Mouse (Mus musculus): Measurements from ENCODE around the gene Acaa1a. TPM values are rescaled to one million over a fixed set of nuclear protein-coding genes. Genes with fewer than 3 reads are reported as not detected.

Gene Acaa1a
- polyA plus RNA-seq, 1 experiment from 2014 or later = 43.1 TPM

- peak overlapping the region; percentile 92 for H3K27ac ChIP-seq
- H3K36me3 ChIP-seq = peaks cover 43% of the 10 kb centered on the region
- ATAC-seq = no peak
- 3% methylated on average over 8 of the region's 8 CpGs for WGBS (ENCODE audit: insufficient replicate concordance)
- H3K4me2 ChIP-seq = peak overlapping the region; percentile 97
- H3K9me3 ChIP-seq (replicated peaks) = no peaks in the 10 kb centered on the region
- peaks cover 38% of the 10 kb centered on the region for H3K4me1 ChIP-seq
- peak overlapping the region; percentile 82 for H3K9ac ChIP-seq
- H3K27me3 ChIP-seq (replicated peaks) = no peaks in the 10 kb centered on the region
- peak overlapping the region; percentile 85 for H3K4me3 ChIP-seq
These were observed 720 bp downstream of the Acaa1a start for GRCm38 (mm10) chr9:119340212-119340580.

- peaks cover 46% of the 10 kb centered on the region for H3K36me3 ChIP-seq
- peak within 1 kb of the TSS; percentile 97 for H3K4me2 ChIP-seq
- H3K27ac ChIP-seq = peak within 1 kb of the TSS; percentile 92
- peak within 1 kb of the TSS; percentile 85 for H3K4me3 ChIP-seq
- no peaks in the 10 kb centered on the region for H3K9me3 ChIP-seq (replicated peaks)
- under 1% methylated on average over 67 of the region's 68 CpGs for WGBS (ENCODE audit: insufficient replicate concordance)
- peak within 1 kb of the TSS; percentile 82 for H3K9ac ChIP-seq
- H3K4me1 ChIP-seq = peaks cover 38% of the 10 kb centered on the region
- no peaks in the 10 kb centered on the region for H3K27me3 ChIP-seq (replicated peaks)
- peak; percentile 95 for ATAC-seq
These were observed 1.7 kb downstream of the Acaa1a start, which contains the start of gene Myd88 for GRCm38 (mm10) chr9:119340909-119341816. Gene Myd88, minus strand, starts transcription at chr9:119341411.

GRCm38 (mm10) chr9:119342728-119343127 is 3.3 kb downstream of the Acaa1a start:
- no peak for ATAC-seq
- Histone ChIP-seq H3K9ac (no peak overlapping the region), H3K27me3 (replicated peaks) (no peaks in the 10 kb centered on the region), H3K4me2 (peak overlapping the region; percentile 97; the same call in 1 of the 2 replicates), H3K9me3 (replicated peaks) (no peaks in the 10 kb centered on the region), H3K4me1 (peaks cover 38% of the 10 kb centered on the region), H3K27ac (no peak overlapping the region), H3K36me3 (peaks cover 46% of the 10 kb centered on the region), H3K4me3 (no peak overlapping the region)
- 76% methylated on average over 7 of the region's 7 CpGs for WGBS (ENCODE audit: insufficient replicate concordance)

GRCm38 (mm10) chr9:119346376-119346775 is 6.9 kb downstream of the Acaa1a start:
- Histone ChIP-seq H3K9me3 (replicated peaks) (no peaks in the 10 kb centered on the region), H3K27me3 (replicated peaks) (no peaks in the 10 kb centered on the region), H3K36me3 (peaks cover 76% of the 10 kb centered on the region), H3K4me2 (no peak overlapping the region), H3K4me3 (no peak overlapping the region), H3K4me1 (peaks cover 16% of the 10 kb centered on the region), H3K9ac (no peak overlapping the region), H3K27ac (no peak overlapping the region)
- 85% methylated on average over 8 of the region's 8 CpGs for WGBS (ENCODE audit: insufficient replicate concordance)
- no peak for ATAC-seq

- Histone ChIP-seq H3K4me2 (no peak overlapping the region), H3K4me3 (no peak overlapping the region), H3K27ac (no peak overlapping the region), H3K9ac (no peak overlapping the region), H3K9me3 (replicated peaks) (no peaks in the 10 kb centered on the region), H3K4me1 (no peaks in the 10 kb centered on the region), H3K27me3 (replicated peaks) (no peaks in the 10 kb centered on the region), H3K36me3 (peaks cover 54% of the 10 kb centered on the region)
- 66% methylated on average over 3 of the region's 3 CpGs for WGBS (ENCODE audit: insufficient replicate concordance)
- ATAC-seq = no peak
These were observed 11.1 kb downstream of the Acaa1a start for GRCm38 (mm10) chr9:119350531-119350930.

GRCm38 (mm10) chr9:119350947-119351705 is 11.7 kb downstream of the Acaa1a start:
- 83% methylated on average over 10 of the region's 10 CpGs for WGBS (ENCODE audit: insufficient replicate concordance)
- H3K36me3 ChIP-seq = peaks cover 48% of the 10 kb centered on the region
- no peak overlapping the region for H3K27ac ChIP-seq
- no peak overlapping the region for H3K4me3 ChIP-seq
- H3K9me3 ChIP-seq (replicated peaks) = no peaks in the 10 kb centered on the region
- no peak overlapping the region for H3K4me2 ChIP-seq
- H3K9ac ChIP-seq = no peak overlapping the region
- no peak; the same call in 1 of the 2 replicates for ATAC-seq
- no peaks in the 10 kb centered on the region for H3K4me1 ChIP-seq
- H3K27me3 ChIP-seq (replicated peaks) = no peaks in the 10 kb centered on the region

- no peak overlapping the region for H3K4me2 ChIP-seq
- WGBS (ENCODE audit: insufficient replicate concordance) = 21% methylated on average over 4 of the region's 4 CpGs
- no peaks in the 10 kb centered on the region for H3K27me3 ChIP-seq (replicated peaks)
- peak; percentile 79 for ATAC-seq
- H3K9me3 ChIP-seq (replicated peaks) = no peaks in the 10 kb centered on the region
- H3K27ac ChIP-seq = no peak overlapping the region
- peaks cover 38% of the 10 kb centered on the region for H3K36me3 ChIP-seq
- no peak overlapping the region for H3K9ac ChIP-seq
- no peak overlapping the region for H3K4me3 ChIP-seq
- H3K4me1 ChIP-seq = no peaks in the 10 kb centered on the region; the same call in 1 of the 2 replicates
These were observed 12.6 kb downstream of the Acaa1a start for GRCm38 (mm10) chr9:119352060-119352459.

- 66% methylated on average over 6 of the region's 6 CpGs for WGBS (ENCODE audit: insufficient replicate concordance)
- no peak for ATAC-seq
- Histone ChIP-seq H3K36me3 (peaks cover 22% of the 10 kb centered on the region), H3K27me3 (replicated peaks) (no peaks in the 10 kb centered on the region), H3K4me2 (no peak overlapping the region), H3K4me1 (peaks cover 14% of the 10 kb centered on the region), H3K27ac (no peak overlapping the region), H3K4me3 (no peak overlapping the region), H3K9ac (no peak overlapping the region), H3K9me3 (replicated peaks) (no peaks in the 10 kb centered on the region)
These were observed 14.4 kb downstream of the Acaa1a start for GRCm38 (mm10) chr9:119353926-119354325.

- Histone ChIP-seq H3K9me3 (replicated peaks) (no peaks in the 10 kb centered on the region), H3K4me2 (no peak overlapping the region), H3K4me1 (peaks cover 14% of the 10 kb centered on the region), H3K27me3 (replicated peaks) (no peaks in the 10 kb centered on the region), H3K9ac (no peak overlapping the region), H3K36me3 (peaks cover 6% of the 10 kb centered on the region), H3K4me3 (no peak overlapping the region), H3K27ac (no peak overlapping the region)
- 79% methylated on average over 6 of the region's 6 CpGs for whole genome bisulfite sequencing (ENCODE audit: insufficient replicate concordance)
- ATAC-seq = no peak
These were observed 16.5 kb downstream of the Acaa1a start for GRCm38 (mm10) chr9:119355943-119356342.

- Histone ChIP-seq H3K9me3 (replicated peaks) (no peaks in the 10 kb centered on the region), H3K4me2 (peak within 1 kb of the TSS; percentile 93), H3K36me3 (no peaks in the 10 kb centered on the region), H3K27me3 (replicated peaks) (no peaks in the 10 kb centered on the region), H3K4me3 (peak within 1 kb of the TSS; percentile 70), H3K4me1 (peaks cover 14% of the 10 kb centered on the region), H3K9ac (peak within 1 kb of the TSS; percentile 80), H3K27ac (peak within 1 kb of the TSS; percentile 43; the same call in 1 of the 2 replicates)
- ATAC-seq = peak; percentile 87
- WGBS (ENCODE audit: insufficient replicate concordance) = 3% methylated on average over 65 of the region's 65 CpGs
These were observed 18.0 kb downstream of the Acaa1a start, which contains the start of gene Xylb for GRCm38 (mm10) chr9:119357331-119358057. Gene Xylb, plus strand, starts transcription at chr9:119357381.

GRCm38 (mm10) chr9:119358058-119358429 is 18.6 kb downstream of the Acaa1a start:
- no peak for ATAC-seq
- 44% methylated on average over 9 of the region's 9 CpGs for WGBS (ENCODE audit: insufficient replicate concordance)
- no peaks in the 10 kb centered on the region for H3K27me3 ChIP-seq (replicated peaks)
- peak overlapping the region; percentile 70 for H3K4me3 ChIP-seq
- H3K36me3 ChIP-seq = no peaks in the 10 kb centered on the region
- H3K9ac ChIP-seq = peak overlapping the region; percentile 80
- H3K4me2 ChIP-seq = peak overlapping the region; percentile 93
- peaks cover 14% of the 10 kb centered on the region for H3K4me1 ChIP-seq
- H3K9me3 ChIP-seq (replicated peaks) = no peaks in the 10 kb centered on the region
- no peak overlapping the region for H3K27ac ChIP-seq

Data from liver, embryonic 12.5 days (tissue).